Mouse (Mus musculus): ENCODE results near the gene Plcd3. TPM values are rescaled to one million over a fixed set of nuclear protein-coding genes. Genes with fewer than 3 reads are reported as not detected.
A peak's percentile ranks its signal among the peaks of the same experiment; 100 is the strongest.

Gene Plcd3
- polyA plus RNA-seq, 1 experiment from 2014 or later = 1.7 TPM

DNA sequence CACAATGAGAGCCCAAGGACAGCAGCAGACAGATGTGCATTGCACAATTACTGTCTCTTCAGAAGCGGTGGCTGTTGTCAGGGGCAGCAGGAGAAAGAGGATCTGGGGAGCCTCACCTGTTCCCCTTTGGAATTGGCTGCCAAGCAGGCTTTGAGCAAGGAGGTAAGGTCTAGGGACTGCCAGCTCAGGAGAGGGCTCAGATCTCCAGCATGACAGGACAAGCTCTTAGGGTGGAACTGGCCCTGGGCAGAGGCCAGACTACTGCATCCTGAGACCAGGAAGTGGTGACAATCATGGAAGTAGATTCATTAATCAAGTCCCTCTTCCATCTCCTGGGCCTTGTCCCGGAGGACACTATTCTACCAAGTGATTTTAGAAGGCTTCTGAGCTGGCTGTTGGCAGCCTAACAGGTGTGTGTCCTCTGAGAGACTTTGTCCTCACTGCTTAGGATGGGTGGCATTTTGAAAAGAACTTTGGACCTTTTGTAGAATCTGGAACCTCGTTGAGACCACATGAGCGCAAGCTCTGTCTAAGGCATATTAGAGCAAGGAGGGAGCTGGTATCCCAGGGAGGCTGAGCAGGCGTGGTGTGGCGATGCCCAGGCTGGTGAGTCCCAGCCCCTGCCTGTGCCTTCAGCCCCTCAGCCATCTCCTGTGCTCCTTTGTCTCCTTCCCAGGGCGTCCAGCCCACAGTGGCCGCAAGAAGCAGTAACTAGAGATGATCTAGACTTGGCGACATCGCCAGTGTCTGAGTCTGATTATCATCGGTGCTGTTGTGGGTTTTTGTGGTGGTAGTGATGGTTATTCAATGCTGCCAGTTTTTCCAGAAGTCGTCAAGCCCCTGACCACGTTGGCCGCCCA is 35.0 kb downstream of the Plcd3 start:
- H3K27me3 ChIP-seq (ENCODE audit: control insufficient read depth, insufficient read depth, low read length) = no peaks in the 10 kb centered on the region
- no peaks in the 10 kb centered on the region for H3K9me3 ChIP-seq (ENCODE audit: control insufficient read depth, low read length)
- H3K27ac ChIP-seq (ENCODE audit: low read depth, low read length) = no peak overlapping the region
- no peak overlapping the region for H3K4me3 ChIP-seq (ENCODE audit: low read depth, low read length)
- H3K4me2 ChIP-seq (replicated peaks; ENCODE audit: low read depth, low read length) = no peak overlapping the region
- H3K9ac ChIP-seq (ENCODE audit: low read depth, low read length) = no peak overlapping the region
- ATAC-seq (ENCODE audit: low FRiP score) (no peak), DNase-seq (ENCODE audit: low spot score) (no peak)
- 93% methylated on average over 14 of the region's 14 CpGs for WGBS
- peaks cover 17% of the 10 kb centered on the region for H3K36me3 ChIP-seq (ENCODE audit: control insufficient read depth, insufficient read depth, low read length)
- no peaks in the 10 kb centered on the region for H3K4me1 ChIP-seq (replicated peaks; ENCODE audit: control insufficient read depth, insufficient read depth, low read length)

DNA sequence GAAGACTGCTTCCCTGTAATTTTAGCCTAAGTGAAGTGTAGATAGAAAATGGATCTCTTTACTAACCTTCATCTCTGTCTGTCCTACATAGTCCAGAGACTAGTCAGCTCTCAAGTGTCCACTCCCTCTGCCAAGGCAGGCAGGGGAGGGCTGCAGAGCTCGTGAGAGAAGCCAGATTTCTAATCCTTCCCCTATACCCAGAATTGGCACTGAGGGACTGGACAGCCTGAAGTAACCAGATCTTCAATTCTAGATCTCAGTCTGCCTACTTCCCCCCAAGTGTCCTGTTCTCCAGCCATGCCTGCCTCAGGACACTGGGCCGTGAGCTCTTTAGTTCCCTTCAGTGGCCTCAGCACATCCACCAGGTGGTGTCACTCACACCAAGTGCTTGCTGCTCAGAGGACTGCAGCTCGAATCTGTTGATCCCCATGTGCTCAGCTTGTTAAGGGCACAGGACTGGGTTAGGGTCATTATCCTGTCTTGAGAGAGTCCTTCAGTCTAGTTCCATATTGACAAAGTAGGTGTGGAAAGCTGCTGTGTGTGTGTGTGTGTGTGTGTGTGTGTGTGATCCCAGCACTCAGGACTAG is 42.9 kb downstream of the Plcd3 start:
- no peaks in the 10 kb centered on the region for H3K9me3 ChIP-seq (ENCODE audit: control insufficient read depth, low read length)
- no peaks in the 10 kb centered on the region for H3K27me3 ChIP-seq (ENCODE audit: control insufficient read depth, insufficient read depth, low read length)
- no peak overlapping the region for H3K4me3 ChIP-seq (ENCODE audit: low read depth, low read length)
- H3K4me1 ChIP-seq (replicated peaks; ENCODE audit: control insufficient read depth, insufficient read depth, low read length) = no peaks in the 10 kb centered on the region
- ATAC-seq (ENCODE audit: low FRiP score) (no peak), DNase-seq (ENCODE audit: low spot score) (no peak)
- H3K36me3 ChIP-seq (ENCODE audit: control insufficient read depth, insufficient read depth, low read length) = peaks cover 23% of the 10 kb centered on the region
- H3K9ac ChIP-seq (ENCODE audit: low read depth, low read length) = no peak overlapping the region
- no peak overlapping the region for H3K4me2 ChIP-seq (replicated peaks; ENCODE audit: low read depth, low read length)
- 85% methylated on average over 3 of the region's 3 CpGs for WGBS
- H3K27ac ChIP-seq (ENCODE audit: low read depth, low read length) = no peak overlapping the region

DNA sequence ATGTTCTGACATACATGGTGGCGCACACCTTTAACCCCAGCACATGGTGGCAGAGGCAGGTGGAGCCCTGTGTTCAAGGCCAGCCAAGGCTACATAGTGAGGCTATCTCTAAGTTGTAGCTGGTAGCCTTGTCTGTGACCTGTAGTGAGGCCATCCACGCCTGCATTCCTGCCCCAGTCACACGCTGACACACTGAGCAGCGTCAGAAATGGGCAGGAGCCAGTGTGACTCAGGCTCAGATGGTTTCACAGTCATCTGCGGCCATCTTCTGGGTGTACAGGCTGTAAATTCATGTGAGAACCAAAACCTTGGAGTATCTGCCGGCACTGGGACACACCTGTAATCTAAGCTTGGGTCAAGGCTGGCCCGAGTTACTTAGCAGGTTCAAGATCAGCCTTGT is 44.8 kb downstream of the Plcd3 start:
- Histone ChIP-seq H3K4me2 (replicated peaks; ENCODE audit: low read depth, low read length) (no peak overlapping the region), H3K36me3 (ENCODE audit: control insufficient read depth, insufficient read depth, low read length) (peaks cover 26% of the 10 kb centered on the region), H3K4me3 (ENCODE audit: low read depth, low read length) (no peak overlapping the region), H3K27ac (ENCODE audit: low read depth, low read length) (no peak overlapping the region), H3K27me3 (ENCODE audit: control insufficient read depth, insufficient read depth, low read length) (no peaks in the 10 kb centered on the region), H3K9ac (ENCODE audit: low read depth, low read length) (no peak overlapping the region), H3K4me1 (replicated peaks; ENCODE audit: control insufficient read depth, insufficient read depth, low read length) (no peaks in the 10 kb centered on the region), H3K9me3 (ENCODE audit: control insufficient read depth, low read length) (no peaks in the 10 kb centered on the region)
- DNase-seq (ENCODE audit: low spot score) = no peak
- 97% methylated on average over 7 of the region's 7 CpGs for WGBS
- no peak for ATAC-seq (ENCODE audit: low FRiP score)

- Histone ChIP-seq H3K27ac (ENCODE audit: low read depth, low read length) (no peak overlapping the region), H3K4me1 (replicated peaks; ENCODE audit: control insufficient read depth, insufficient read depth, low read length) (no peaks in the 10 kb centered on the region), H3K4me3 (ENCODE audit: low read depth, low read length) (no peak overlapping the region), H3K36me3 (ENCODE audit: control insufficient read depth, insufficient read depth, low read length) (peaks cover 16% of the 10 kb centered on the region), H3K4me2 (replicated peaks; ENCODE audit: low read depth, low read length) (no peak overlapping the region), H3K9ac (ENCODE audit: low read depth, low read length) (no peak overlapping the region), H3K9me3 (ENCODE audit: control insufficient read depth, low read length) (no peaks in the 10 kb centered on the region), H3K27me3 (ENCODE audit: control insufficient read depth, insufficient read depth, low read length) (no peaks in the 10 kb centered on the region)
- peak; percentile 89 for DNase-seq (ENCODE audit: low spot score)
- ATAC-seq (ENCODE audit: low FRiP score) = no peak
- 48% methylated on average over 6 of the region's 6 CpGs for WGBS
These were observed 46.7 kb downstream of the Plcd3 start for GRCm38 (mm10) chr11:103054798-103055197.

DNA sequence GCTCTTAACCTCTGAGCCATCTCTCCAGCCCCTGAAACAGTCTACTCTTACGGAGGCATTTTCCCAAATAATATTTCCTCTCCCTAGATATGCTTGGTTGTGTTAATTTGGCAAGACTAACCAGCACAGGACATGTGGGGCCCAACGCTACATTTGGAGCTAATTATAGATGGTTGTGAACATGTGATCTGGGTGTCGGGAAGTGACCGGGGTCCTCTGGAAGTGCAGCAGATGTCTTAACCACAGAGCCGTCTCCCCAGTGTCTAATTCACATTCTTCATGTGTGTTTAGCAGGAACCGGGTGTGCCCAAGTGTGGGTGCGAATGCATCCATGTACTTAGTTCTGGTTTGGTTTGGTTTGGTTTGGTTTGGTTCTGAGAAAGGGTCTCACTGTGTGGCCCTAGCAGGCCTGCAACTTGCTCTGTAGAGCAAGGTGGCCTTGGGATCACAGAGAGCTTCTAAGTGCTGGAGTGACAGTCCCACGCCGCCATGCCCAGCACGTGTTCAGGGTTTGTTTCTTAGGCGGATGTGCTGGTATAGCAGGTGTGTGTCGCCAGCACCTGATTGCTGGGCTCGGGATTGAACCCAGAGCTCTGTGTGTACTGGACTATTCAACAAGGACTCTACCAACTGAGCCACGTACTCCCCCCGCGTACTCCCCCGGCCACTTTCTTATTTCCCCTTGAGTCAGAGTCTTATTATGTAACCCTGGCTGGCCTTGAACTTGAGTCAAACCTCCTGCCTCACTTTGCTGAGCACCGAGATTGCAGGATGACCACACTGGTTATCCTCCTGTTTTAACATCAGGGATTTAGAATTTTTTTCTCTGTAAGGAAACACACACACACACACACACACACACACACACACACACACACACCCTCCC is 48.0 kb downstream of the Plcd3 start:
- WGBS = 91% methylated on average over 18 of the region's 18 CpGs
- H3K27me3 ChIP-seq (ENCODE audit: control insufficient read depth, insufficient read depth, low read length) = no peaks in the 10 kb centered on the region
- ATAC-seq (ENCODE audit: low FRiP score) = no peak
- H3K4me3 ChIP-seq (ENCODE audit: low read depth, low read length) = no peak overlapping the region
- no peaks in the 10 kb centered on the region for H3K4me1 ChIP-seq (replicated peaks; ENCODE audit: control insufficient read depth, insufficient read depth, low read length)
- H3K27ac ChIP-seq (ENCODE audit: low read depth, low read length) = no peak overlapping the region
- H3K36me3 ChIP-seq (ENCODE audit: control insufficient read depth, insufficient read depth, low read length) = peaks cover 15% of the 10 kb centered on the region; the same call in 1 of the 2 replicates
- no peak for DNase-seq (ENCODE audit: low spot score)
- H3K4me2 ChIP-seq (replicated peaks; ENCODE audit: low read depth, low read length) = no peak overlapping the region
- H3K9me3 ChIP-seq (ENCODE audit: control insufficient read depth, low read length) = no peaks in the 10 kb centered on the region
- H3K9ac ChIP-seq (ENCODE audit: low read depth, low read length) = no peak overlapping the region

GRCm38 (mm10) chr11:103052078-103052477 is 49.4 kb downstream of the Plcd3 start:
- H3K27me3 ChIP-seq (ENCODE audit: control insufficient read depth, insufficient read depth, low read length) = no peaks in the 10 kb centered on the region
- DNase-seq (ENCODE audit: low spot score) (no peak), ATAC-seq (ENCODE audit: low FRiP score) (no peak)
- H3K27ac ChIP-seq (ENCODE audit: low read depth, low read length) = no peak overlapping the region
- H3K9ac ChIP-seq (ENCODE audit: low read depth, low read length) = no peak overlapping the region
- 92% methylated on average over 6 of the region's 6 CpGs for WGBS
- H3K4me2 ChIP-seq (replicated peaks; ENCODE audit: low read depth, low read length) = no peak overlapping the region
- peaks cover 13% of the 10 kb centered on the region; the same call in 1 of the 2 replicates for H3K36me3 ChIP-seq (ENCODE audit: control insufficient read depth, insufficient read depth, low read length)
- no peaks in the 10 kb centered on the region for H3K9me3 ChIP-seq (ENCODE audit: control insufficient read depth, low read length)
- no peak overlapping the region for H3K4me3 ChIP-seq (ENCODE audit: low read depth, low read length)
- no peaks in the 10 kb centered on the region for H3K4me1 ChIP-seq (replicated peaks; ENCODE audit: control insufficient read depth, insufficient read depth, low read length)

- no peak overlapping the region for H3K27ac ChIP-seq (ENCODE audit: low read depth, low read length)
- no peaks in the 10 kb centered on the region for H3K27me3 ChIP-seq (ENCODE audit: control insufficient read depth, insufficient read depth, low read length)
- H3K36me3 ChIP-seq (ENCODE audit: control insufficient read depth, insufficient read depth, low read length) = peaks cover 9% of the 10 kb centered on the region; the same call in 1 of the 2 replicates
- ATAC-seq (ENCODE audit: low FRiP score) (no peak), DNase-seq (ENCODE audit: low spot score) (no peak)
- H3K4me1 ChIP-seq (replicated peaks; ENCODE audit: control insufficient read depth, insufficient read depth, low read length) = no peaks in the 10 kb centered on the region
- H3K4me2 ChIP-seq (replicated peaks; ENCODE audit: low read depth, low read length) = no peak overlapping the region
- no peaks in the 10 kb centered on the region for H3K9me3 ChIP-seq (ENCODE audit: control insufficient read depth, low read length)
- H3K9ac ChIP-seq (ENCODE audit: low read depth, low read length) = no peak overlapping the region
- no peak overlapping the region for H3K4me3 ChIP-seq (ENCODE audit: low read depth, low read length)
- 84% methylated on average over 8 of the region's 8 CpGs for WGBS
These were observed 50.2 kb downstream of the Plcd3 start for GRCm38 (mm10) chr11:103051249-103051691.

DNA sequence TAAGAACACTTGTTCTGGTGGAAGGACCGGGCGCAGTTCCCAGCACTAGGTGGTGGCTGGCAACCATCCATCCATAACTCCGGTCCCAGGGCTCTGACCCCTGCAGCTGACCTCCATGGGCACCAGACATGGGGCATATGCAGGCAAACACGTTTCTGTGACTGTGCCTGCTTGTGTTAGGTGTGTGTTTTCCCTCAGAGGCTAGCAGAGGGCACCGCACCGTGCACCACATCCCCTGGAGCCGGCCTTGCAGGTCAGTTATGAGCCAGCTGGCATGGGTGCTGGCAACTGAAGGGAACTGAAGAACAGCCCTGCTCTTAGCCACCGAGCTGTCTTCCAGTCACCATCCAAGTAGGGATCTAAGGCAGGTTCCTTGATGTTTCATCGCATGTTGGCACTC is 51.3 kb downstream of the Plcd3 start:
- Histone ChIP-seq H3K9me3 (ENCODE audit: control insufficient read depth, low read length) (no peaks in the 10 kb centered on the region), H3K4me3 (ENCODE audit: low read depth, low read length) (no peak overlapping the region), H3K27me3 (ENCODE audit: control insufficient read depth, insufficient read depth, low read length) (no peaks in the 10 kb centered on the region), H3K36me3 (ENCODE audit: control insufficient read depth, insufficient read depth, low read length) (0 out of 2 replicates have a peak, but pooled peaks cover 6% of the 10 kb centered on the region), H3K9ac (ENCODE audit: low read depth, low read length) (no peak overlapping the region), H3K4me1 (replicated peaks; ENCODE audit: control insufficient read depth, insufficient read depth, low read length) (no peaks in the 10 kb centered on the region), H3K27ac (ENCODE audit: low read depth, low read length) (no peak overlapping the region), H3K4me2 (replicated peaks; ENCODE audit: low read depth, low read length) (no peak overlapping the region)
- no peak for DNase-seq (ENCODE audit: low spot score)
- 94% methylated on average over 9 of the region's 9 CpGs for WGBS
- no peak for ATAC-seq (ENCODE audit: low FRiP score)

Data from hindbrain, embryonic 11.5 days (tissue).